28 mouse cellular contexts compared by ENCODE assay signal in the genomic region with DNA sequence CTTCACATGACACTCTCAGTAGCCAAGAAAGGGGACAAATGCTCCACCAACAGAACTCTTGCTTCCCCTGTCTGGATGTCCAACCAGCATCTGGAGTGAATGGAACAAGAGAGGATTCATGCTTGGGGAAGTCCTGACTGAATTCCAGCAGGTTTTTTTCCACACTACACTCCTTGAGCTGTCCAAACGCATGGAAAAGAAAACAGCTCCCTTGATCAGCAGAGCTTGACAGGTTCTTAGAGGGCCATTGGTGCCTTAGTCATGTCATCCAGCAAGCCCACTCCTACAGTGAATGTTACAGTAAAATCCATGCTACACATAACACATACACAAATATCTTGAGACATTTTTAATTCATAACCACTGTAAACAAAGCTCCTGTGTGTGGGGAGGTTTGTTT.
"Had no signal": no experiment of that assay in that cellular context is flagged by ENCODE, and none has a peak within 500 bp of the region (broad histone marks: within the 10 kb centered on the region; RNA-seq: fewer than 3 reads in every experiment).

No protein-coding gene starts in this region.

- H3K9ac ChIP-seq: embryonic facial prominence, embryonic 12.5 days; embryonic facial prominence, embryonic 13.5 days; embryonic facial prominence, embryonic 15.5 days; forebrain, embryonic 12.5 days; forebrain, embryonic 13.5 days; forebrain, embryonic 15.5 days; forebrain, postnatal 0 days had no signal

- H3K27me3 ChIP-seq: embryonic facial prominence, embryonic 12.5 days; embryonic facial prominence, embryonic 13.5 days; embryonic facial prominence, embryonic 15.5 days; forebrain, embryonic 12.5 days; forebrain, embryonic 13.5 days; forebrain, embryonic 15.5 days had no signal

- H3K4me2 ChIP-seq: embryonic facial prominence, embryonic 12.5 days; embryonic facial prominence, embryonic 13.5 days; embryonic facial prominence, embryonic 15.5 days; forebrain, embryonic 12.5 days; forebrain, embryonic 13.5 days; forebrain, embryonic 15.5 days had no signal

- H3K36me3 ChIP-seq: embryonic facial prominence, embryonic 10.5 days; embryonic facial prominence, embryonic 12.5 days; embryonic facial prominence, embryonic 13.5 days; embryonic facial prominence, embryonic 15.5 days; forebrain, embryonic 10.5 days; forebrain, embryonic 12.5 days; forebrain, embryonic 15.5 days had no signal

- H3K9me3 ChIP-seq: embryonic facial prominence, embryonic 10.5 days; embryonic facial prominence, embryonic 12.5 days; embryonic facial prominence, embryonic 13.5 days; embryonic facial prominence, embryonic 15.5 days; forebrain, embryonic 10.5 days; forebrain, embryonic 12.5 days; forebrain, embryonic 13.5 days; forebrain, embryonic 15.5 days had no signal

- ATAC-seq: forebrain, embryonic 13.5 days; forebrain, embryonic 14.5 days; forebrain, embryonic 15.5 days; forebrain, embryonic 16.5 days; forebrain, postnatal 0 days had no signal

- H3K27ac ChIP-seq: embryonic facial prominence, embryonic 10.5 days; embryonic facial prominence, embryonic 12.5 days; embryonic facial prominence, embryonic 13.5 days; embryonic facial prominence, embryonic 15.5 days; forebrain, embryonic 10.5 days; forebrain, embryonic 12.5 days; forebrain, embryonic 13.5 days; forebrain, embryonic 15.5 days; gastrocnemius, adult 2 months had no signal

- DNase-seq: cerebellum, adult 18-20 months; cerebellum, adult 2 months; cerebellum, adult 8-10 months; cerebellum, adult 9-10 months; cerebellum, adult 9-11 months; cerebellum, postnatal 10 days; cerebellum, postnatal 14 days; cerebellum, postnatal 25 days; cerebellum, postnatal 36 days; embryo, embryonic 11 days; forebrain, postnatal 0 days; gastrocnemius, adult 2 months; gastrocnemius, postnatal 10 days; gastrocnemius, postnatal 14 days; gastrocnemius, postnatal 25 days; gastrocnemius, postnatal 36 days; heart, adult 18-20 months had no signal

- H3K4me3 ChIP-seq: embryonic facial prominence, embryonic 10.5 days; embryonic facial prominence, embryonic 12.5 days; embryonic facial prominence, embryonic 13.5 days; embryonic facial prominence, embryonic 15.5 days; erythroblast, embryonic 14.5 days; forebrain, embryonic 10.5 days; forebrain, embryonic 12.5 days; forebrain, embryonic 13.5 days; forebrain, embryonic 15.5 days; gastrocnemius, adult 2 months had no signal

- H3K4me1 ChIP-seq: embryonic facial prominence, embryonic 10.5 days; embryonic facial prominence, embryonic 12.5 days; embryonic facial prominence, embryonic 13.5 days; embryonic facial prominence, embryonic 15.5 days; forebrain, embryonic 15.5 days had no signal
